Mouse (Mus musculus) adrenal gland, postnatal 36 days (tissue): ENCODE results near the gene Pak1ip1. TPM values are rescaled to one million over a fixed set of nuclear protein-coding genes. Genes with fewer than 3 reads are reported as not detected.
"Not testable (repeated sequence)": the region's sequence is repeated elsewhere in the genome, so short reads cannot be mapped to it uniquely, and the experiment has no call there.

Experiments
- DNase-seq, 2 experiments: peaks; one replicate each; pipeline ENCODE4 v3.0.0; 2021; ENCODE audit warnings: mixed read lengths in 1 of 2
- long read RNA-seq, 2 experiments: library from polyadenylated mRNA; stranded (forward); transcript quantifications; one replicate each; pipeline ENCODE4 v2.0.0; 2021; ENCODE audit warnings: borderline sequencing depth in 2 of 2
- total RNA-seq, 2 experiments: library from RNA; stranded (reverse); gene quantifications; 2 replicates each; pipeline ENCODE4 v1.2.3; 2021

Gene Pak1ip1
- 10 to 100 TPM; 62.7 to 63.9 TPM for total RNA-seq
- long read RNA-seq, experiment 1, transcript Pak1ip1-201 (10 exons, 1,722 nt) = major isoform, 103 of 117 reads
- long read RNA-seq, experiment 1, partial matches to known transcripts = 9 of 117 reads
- long read RNA-seq, experiment 1, other reads (novel, unspliced or antisense) = 5 of 117 reads
- long read RNA-seq, experiment 2, transcript Pak1ip1-201 (10 exons, 1,722 nt) = major isoform, 29 of 31 reads
- long read RNA-seq, experiment 2, partial matches to known transcripts = 0 of 31 reads
- long read RNA-seq, experiment 2, other reads (novel, unspliced or antisense) = 1 of 31 reads

DNA sequence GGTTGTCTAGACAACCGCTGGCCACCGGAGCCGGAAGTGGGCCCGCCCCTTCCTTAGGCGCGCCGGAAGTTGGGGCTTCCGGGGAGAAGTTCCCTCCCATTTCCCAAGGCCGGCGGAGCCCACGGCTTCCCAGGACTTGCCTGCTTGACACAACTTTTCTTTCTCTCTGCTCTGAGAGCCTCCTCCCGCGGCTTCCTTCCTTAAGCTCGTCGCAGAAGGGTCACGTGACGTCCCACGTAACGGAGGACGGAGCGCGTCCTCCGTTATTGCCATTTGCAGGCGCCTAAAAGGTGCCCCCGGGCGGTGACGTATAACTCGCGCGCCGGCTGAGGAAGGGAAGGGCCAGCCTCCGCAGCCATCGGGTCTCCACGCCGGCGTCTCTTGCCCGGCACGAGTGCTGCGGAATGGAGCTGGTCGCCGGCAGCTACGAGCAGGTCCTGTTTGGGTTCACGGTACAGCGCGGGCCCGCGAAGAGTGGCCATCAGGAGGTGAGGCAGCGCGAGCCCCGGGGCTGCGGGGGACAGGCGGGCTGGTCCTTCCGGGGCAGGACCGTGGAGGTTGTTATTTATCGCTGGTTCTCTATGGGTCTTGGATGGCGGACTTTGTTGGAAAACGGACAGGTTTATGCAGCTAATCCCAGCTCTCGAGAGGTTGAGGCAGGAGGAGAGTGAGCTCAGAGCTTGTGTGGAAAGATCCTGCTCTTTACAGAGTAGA is at the start of gene Pak1ip1:
Pak1ip1 (plus strand) TSS at position 98 of the 714 bp plus-strand sequence.
- peak; percentile 93 to 95 for DNase-seq

DNA sequence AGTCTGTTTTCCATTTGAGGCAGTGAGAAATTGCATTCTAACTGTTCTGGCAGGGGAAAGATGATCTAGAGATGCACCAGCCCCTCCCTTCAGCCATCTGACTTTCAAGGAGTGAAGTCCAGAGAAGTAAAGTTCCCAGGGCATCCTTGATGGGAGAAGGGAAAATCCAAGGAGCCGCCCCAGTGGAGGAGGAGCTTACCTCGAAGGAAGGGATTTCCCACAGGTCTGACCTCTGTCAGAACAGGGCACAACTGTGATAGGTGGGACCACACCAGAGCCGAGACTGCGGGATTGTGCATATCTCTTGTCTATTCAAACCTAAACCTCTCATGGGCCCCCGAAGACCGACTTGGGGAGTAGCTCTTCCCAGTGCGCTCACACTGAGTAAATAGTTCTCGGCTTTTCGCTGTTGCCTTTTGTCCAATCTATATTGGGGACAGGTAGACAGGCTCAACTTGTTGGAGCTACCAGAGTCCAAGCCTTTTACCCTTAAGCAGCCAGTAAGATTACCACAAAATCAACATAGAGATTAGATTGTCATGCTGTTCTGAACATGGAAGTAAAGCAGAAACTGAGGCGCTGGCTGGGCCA is 49.3 kb upstream of the Pak1ip1 start:
- DNase-seq = no peak

DNA sequence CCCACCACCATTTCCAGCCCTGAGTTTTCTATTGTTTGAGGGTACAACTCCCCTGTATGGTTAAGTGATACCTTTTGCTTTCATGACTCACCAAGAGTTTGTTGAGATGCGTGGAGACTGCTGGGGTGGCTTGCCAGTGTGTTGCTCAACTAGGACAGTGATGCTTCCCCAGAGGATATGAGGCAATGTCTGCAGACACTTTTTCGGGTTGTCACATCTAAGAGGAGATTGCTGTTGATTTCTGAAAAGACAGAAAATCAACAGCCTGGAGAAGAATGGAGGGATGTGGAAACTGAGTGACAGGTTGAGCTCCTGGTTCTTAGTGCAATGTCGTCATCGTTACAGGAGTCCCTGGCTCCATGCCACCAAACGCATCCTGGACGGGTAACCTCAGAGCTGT is 47.6 kb upstream of the Pak1ip1 start:
- DNase-seq = no peak

DNA sequence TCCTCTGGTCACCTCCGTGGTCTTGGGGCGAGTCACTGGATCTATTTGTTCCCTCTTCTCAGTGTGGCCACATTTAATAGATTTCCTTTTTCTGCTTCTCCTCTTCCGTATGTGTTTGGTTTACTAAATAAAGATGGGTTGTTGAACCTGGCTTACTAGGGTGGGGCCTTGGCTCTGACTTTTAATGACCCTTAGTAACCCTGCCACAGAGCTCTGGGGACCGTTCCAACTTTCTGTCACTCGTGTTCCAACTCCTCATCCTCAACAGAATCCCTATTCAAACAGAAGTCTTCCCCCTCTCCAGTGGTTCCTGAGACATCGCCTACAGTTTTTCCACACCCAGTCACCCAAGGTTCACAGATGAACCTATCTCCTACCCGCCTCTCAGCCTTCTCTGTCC is 45.0 kb upstream of the Pak1ip1 start:
- DNase-seq = no peak

DNA sequence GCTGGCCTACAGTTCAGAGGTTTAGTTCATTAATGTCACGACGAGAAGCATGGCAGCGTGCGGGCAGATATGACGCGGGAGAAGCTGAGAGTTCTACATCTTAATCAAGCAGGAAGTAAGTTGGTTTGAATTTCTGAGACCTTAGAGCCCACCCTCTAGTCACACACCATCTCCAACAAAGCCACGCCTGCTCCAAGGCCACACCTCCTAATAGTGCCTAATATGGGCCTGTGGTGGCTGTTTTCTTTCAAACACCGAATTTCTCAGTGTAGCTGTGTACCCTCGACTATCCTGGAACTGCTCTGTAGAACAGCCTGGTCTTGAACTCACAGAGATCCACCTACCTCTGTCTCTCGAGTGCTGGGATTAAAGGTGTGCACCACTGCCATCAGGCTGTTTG is 33.2 kb upstream of the Pak1ip1 start:
- DNase-seq = no peak

DNA sequence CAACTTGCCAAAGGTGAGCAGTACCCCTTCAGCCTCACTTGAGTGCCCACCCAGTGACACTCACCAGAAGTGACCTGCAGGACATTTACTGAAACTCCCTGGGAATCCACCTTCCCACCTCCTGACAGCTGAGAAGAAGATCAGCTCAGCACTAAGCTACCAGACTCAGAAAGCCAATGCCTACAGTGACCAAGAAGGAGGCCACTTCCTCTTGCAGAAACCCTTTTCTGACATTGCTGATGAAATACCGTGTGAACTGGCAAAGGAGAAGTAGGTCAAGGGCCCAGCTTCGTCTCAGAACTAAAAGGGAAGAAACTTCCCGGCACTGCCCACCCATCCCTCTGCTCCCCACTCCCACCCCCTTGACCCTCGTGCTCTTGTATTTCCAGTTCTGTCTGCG is 32.3 kb upstream of the Pak1ip1 start:
- no peak for DNase-seq

DNA sequence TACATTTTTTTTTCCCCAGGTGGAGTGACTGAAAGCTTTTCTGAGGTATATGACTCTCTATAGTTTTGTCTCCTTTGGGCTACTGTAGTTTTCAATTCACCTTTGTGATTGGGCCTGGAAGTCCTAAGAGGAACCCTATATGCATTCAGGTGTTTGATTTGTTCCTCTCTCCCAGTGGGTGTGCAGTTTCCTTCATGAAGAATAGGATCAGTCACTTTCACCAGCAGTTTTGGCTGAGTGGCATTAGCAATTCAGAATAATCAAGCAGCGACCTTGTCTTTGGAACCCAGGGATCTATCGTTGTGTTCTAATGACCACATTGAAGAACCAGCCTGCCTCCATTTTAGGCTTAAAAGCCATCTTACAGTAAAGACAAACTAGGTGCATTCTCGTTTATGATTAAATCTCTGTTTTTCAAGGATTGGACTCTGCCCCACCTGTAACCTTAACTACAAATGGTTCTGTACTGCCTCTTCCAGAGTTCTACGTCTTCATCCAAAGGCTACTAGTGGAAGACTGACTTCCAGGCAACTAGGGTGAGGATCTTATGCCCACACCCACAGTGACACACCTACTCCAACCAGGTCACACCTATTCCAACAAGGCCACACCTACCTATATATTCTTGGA is 30.9 kb upstream of the Pak1ip1 start:
- DNase-seq = no peak

DNA sequence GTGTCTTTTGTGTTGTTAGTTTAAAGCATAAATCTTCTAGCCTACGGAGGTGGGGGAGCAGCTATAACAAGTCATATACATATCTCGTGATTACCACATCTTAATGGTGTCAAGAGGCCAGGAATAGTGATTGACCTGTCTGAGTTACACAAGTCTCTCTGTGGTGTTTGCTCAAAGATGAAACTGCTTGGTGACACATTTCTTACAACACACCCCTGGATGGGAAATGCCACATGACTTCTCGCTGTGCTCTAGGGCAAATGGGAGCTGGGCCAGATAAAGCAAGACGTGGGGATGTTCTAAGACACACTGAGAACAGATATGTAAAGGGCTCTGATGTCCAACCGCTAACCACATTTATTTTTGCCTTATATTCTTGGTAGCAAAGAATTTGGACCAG is 29.6 kb upstream of the Pak1ip1 start:
- DNase-seq = peak in 1 of 2 experiments; percentile 15

DNA sequence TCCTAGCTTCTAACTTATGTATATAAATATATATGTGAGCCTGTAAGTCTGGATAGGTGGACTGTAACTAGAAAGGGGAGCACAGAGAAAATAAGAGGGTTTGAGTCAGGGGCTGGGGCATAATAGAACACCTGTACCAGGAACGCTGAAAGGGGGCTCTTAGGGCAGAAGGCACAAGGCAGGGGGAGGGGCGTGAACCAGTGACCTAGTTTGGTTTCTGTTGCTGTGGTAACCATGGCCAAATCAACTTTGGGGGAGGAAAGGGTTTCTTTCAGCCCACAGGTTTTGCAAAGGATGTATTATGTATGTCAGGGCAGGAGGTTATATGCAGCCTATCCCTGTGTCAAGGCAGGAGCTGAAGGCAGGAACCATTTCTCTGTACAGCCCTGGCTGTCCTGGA is 29.0 kb upstream of the Pak1ip1 start:
- no peak for DNase-seq

DNA sequence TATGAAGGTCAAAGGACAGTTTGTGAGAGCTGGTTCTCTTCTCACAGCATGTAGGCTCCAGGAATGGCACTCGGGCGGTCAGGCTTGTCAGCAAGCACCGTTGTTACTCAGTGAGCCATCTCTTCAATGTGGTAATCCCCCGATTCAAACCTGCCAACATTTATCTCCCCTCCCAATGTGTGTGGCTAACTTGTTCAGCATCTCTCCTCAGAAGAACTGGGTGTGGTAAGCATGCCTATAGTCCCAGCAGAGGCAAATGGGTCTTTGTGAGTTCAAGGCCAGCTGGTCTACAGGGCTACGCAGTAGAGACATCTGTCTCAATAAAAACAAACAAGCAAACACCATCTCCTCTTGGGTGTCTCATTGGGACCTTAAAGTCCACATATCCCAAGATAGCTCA is 27.8 kb upstream of the Pak1ip1 start:
- DNase-seq = no peak

DNA sequence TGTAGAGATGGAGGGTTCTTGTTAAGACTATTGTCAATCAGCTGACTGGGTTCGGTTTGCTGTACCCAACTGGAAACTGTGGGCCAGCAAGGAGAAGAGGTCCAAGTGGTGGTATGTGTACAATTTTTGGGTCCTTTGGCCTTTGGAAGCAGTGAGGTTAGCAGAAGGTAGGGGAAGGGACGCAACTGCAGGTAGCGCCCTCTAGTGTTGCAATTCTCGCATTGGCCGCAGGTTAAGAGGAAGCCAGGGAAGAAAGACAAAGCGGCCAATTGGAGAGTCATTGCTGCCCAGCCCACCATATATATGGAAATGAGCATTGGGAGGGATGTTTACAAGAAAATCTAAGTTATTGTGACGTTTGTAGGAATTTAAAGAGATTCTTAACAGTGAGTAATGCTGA is 23.2 kb upstream of the Pak1ip1 start:
- peak; percentile 60 to 72 for DNase-seq

DNA sequence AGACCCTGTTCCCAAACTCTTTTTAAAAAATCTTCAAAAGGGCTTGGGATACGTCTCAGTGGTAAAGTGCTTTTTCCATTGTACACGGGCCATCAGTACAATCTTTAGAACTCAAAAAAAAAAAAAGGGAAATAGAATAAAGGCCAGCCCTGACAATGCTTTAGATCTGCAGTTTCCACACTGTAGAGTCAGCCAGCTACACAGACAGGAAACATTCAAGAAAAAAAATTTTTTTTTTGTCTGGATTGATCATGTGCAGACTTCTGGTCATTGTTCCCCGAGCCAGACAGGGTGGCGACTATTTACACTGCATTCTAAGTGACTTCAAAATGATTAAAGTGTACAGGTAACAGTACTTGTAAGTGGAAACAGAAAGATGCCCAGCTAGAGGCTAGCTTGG is 22.2 kb upstream of the Pak1ip1 start:
- no peak for DNase-seq

DNA sequence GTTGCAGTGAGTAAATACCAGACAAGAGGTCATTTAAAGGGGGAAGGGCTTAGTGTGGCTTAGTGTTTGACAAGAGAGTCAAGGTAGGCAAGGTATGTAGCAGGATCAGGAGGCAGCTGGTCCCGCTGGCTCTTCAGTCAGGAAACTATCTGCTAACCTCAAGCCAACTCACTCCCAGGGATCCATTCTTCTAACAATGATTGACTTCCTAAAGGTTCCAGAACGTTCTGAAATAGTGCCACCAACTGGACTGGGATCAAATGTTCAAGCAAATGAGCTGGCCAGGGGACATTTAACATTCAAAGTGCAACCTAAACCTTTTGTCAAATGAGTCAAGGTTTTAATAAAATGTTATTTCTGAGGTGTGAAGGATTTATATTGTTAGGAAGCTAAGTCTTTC is 21.5 kb upstream of the Pak1ip1 start:
- DNase-seq = no peak

DNA sequence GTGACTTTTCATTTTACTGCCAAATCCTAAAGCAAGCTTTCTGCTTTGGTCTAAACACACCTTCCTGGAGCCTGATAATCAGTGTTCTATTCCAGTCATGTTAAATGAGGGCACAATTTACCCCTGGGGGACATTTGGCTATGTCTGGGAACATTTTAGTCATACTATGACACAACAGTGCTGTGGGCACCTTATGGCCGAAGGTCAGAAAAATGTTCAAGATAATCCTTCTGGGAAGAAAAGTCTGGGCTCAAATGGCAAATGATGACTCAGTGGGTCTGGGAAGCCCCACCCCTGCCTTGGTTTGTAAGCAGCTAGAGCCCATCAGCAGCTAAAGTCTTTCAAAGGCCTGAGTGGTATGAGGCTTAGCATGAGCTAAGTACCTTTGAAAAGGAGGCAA is 18.1 kb upstream of the Pak1ip1 start:
- DNase-seq = peak; percentile 20 to 53

DNA sequence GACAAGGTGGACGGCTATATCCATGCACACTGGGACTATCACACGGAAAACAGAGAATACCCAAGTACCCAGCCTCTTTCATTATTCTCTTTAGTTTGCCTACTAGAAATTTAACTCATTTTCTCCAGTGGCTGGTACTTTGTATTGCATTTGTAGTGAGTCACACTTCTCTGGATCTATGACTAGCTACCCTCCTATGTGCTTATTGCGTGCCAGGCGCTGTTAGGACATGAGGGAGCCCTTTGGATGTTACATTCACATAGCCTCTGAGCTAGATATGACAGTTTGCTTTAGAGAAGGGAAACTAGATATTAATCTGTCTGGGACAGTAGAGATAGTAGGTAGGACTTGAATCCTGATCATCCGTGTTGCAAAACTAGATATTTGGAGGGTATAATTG is 14.7 kb upstream of the Pak1ip1 start:
- no peak for DNase-seq

DNA sequence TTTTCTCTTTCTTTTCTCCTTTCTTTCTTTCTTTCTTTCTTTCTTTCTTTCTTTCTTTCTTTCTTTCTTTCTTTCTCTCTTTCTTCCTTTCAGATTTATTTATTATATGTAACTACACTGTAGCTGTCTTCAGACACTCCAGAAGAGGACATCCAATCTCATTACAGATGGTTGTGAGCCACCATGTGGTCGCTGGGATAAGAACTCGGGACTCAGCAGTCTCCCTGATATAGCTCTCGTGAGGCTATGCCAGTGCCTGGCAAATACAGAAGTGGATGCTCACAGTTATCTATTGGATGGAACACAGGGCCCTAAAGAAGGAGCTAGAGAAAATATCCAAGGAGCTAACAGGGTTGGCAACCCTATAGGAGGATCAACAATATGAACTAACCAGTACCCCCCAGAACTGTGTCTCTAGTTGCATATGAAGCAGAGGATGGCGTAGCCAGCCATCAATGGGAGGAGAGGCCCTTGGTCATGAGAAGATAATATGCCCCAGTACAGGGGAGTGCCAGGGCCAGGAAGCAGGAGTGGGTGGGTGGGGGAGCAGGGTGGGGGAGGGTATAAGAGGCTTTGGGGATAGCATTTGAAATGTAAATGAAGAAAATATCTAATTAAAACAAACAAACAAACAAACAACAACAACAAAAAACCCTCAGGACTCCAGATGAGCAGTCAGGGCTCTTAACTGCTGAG is 13.1 kb upstream of the Pak1ip1 start:
- DNase-seq = not testable (repeated sequence)

DNA sequence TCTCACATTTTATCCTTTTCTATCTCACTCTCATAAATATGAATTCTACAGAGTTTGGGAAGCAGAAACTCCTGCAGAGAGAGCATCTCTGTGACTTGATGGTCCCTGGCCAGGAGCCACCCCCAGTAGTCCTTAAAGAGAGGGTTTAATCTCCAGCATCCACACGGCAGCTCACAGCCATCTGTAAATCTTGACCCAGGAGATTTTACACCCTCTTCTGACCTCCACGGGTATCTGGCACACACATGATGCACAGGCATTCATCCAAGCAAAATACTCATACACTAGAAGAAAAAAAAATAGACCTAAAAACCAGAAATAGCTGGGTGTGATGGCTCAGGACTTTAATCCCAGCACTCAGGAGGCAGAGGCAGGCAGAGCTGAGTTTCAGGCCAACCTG is 12.4 kb upstream of the Pak1ip1 start:
- no peak for DNase-seq

DNA sequence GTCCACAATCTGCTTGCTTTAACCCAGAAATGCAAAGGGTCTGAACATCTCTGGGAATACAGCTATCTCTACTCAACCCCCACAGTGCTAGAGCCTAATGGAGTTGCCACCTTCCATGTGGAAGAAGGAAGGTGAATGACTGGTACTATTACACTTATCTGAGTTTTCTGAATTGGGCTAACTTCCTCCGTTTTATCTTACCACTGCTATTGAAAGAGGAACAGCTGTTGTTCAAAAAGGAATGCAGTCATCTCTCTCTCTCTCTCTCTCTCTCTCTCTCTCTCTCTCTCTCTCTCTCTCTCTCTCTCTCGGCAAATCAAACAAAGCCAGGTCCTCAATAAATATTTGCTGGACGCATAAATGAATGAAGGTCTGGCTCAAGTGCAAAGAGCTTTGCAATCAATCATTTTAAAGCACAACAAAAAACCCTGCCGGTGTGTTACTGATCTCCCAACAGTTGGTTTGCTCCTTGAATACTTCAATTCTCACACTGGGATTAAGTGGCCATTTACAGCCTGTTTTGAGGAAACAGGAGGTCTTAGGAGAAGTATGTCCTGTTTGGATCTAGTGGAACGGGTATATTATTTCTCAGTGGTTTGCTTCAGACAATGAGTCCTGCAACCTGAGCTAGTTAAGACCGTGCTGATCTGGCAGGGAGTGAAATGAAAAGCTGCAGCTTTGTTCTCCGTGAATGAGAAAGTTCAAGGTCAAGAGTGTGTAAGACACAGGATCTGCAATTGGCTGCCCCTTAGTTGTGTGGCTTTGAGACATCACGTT is 6.1 kb upstream of the Pak1ip1 start:
- DNase-seq = peak in 1 of 2 experiments; percentile 6

DNA sequence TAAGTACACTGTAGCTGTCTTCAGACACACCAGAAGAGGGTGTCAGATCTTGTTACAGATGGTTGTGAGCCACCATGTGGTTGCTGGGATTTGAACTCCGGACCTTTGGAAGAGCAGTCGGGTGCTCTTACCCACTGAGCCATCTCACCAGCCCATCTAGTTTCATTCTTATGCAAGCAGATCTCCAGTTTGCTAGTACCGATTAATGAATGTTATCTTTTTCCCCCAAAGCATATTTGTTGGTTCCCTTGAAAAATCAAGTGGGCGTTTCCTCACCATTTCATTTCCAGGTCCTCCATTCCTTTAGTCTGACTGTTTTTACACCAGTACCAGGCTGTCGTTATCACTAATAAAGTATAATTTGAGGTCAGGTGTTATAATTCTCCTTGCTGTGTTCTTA is 2.3 kb upstream of the Pak1ip1 start:
- DNase-seq = not testable (repeated sequence)

DNA sequence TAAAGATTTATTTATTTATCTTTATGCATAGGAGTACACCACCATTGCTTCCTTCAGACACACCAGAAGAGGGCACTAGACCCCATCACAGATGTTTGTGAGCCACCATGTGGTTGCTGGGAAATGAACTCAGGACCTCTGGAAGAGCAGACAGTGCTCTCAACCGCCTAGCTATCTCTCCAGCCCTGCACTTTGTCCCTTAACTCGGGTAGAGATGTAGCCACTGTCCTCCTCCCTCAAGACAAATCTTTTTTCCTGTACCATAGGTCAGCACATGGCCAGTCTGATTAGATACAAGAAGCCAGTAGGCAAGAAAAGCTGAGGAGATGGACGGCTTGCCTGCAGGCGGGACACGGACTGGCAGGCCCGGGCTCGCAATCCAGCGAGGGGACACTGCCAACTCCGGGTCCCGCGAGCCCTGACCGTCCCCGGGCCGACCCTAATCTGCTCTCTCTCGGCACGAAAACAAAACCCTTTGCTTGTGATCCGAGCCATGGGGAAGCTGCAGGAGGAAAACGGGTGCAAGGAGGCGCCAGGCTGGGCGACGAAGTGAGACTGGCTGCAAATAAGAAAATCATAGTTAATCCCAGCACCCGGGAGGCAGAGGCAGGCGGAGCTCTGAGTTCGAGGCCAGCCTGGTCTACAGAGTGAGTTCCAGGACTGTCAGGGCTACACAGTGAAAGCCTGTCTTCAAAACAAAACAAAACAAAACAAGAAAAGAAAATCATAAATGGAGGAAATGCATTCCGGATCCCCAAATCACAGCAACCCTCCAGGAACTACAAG is 490 bp upstream of the Pak1ip1 start:
- peak; percentile 36 to 66 for DNase-seq

DNA sequence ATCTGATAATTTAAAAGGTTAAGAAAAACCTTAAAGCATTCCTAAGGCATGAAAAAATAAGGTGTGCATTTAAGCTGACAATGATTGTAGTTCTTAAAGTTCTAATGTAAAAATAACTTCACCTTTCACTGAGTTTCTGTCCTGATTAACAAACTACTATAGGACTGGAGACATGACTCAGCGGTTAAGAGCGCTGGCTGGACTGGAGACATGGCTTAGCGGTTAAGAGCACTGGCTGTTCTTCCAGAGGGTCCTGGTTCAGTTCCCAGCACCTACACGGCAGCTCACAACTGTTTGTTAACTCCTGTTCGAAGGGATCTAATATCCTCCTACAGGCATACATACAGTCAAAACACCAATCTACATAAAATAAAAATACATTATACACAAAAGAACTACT is 1.2 kb downstream of the Pak1ip1 start:
- DNase-seq = no peak
